19 mouse cellular contexts compared by ENCODE assay signal in the genomic region with DNA sequence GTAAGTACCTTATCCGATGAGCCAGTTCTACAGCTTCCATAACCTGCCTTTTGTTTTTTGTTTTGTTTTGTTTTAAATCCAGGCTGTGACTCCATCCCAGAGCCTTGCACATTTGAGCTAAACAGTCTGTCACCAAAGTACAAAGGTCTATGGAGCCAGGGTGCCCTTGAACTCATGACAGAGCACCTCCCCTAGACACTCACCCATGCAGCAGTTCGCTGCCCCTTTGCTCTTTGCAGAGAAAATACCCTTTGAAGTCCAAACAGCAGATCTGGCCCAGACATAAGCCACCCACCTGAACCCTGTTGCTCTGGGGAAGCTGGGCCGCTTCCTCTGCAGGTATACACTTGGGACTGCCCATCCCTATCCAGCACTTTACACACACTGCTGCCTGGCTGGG. TPM values are rescaled to one million over a fixed set of nuclear protein-coding genes. Genes with fewer than 3 reads are reported as not detected.
DNase-seq lines count a peak whose midpoint lies in the region; ATAC-seq lines count a peak whose summit lies in the region.
"Had no signal": no experiment of that assay in that cellular context is flagged by ENCODE, and none has a peak within 500 bp of the region (broad histone marks: within the 10 kb centered on the region; RNA-seq: fewer than 3 reads in every experiment).

No protein-coding gene starts in this region.

- peaks cover 22% of the 10 kb centered on the region; the same call in 1 of the 2 replicates for H3K4me1 ChIP-seq in liver, embryonic 12.5 days
- H3K4me1 ChIP-seq in liver, embryonic 15.5 days (replicated peaks): peaks cover 26% of the 10 kb centered on the region
- H3K4me1 ChIP-seq: embryonic facial prominence, embryonic 12.5 days; hindbrain, embryonic 13.5 days had no signal

- no peak overlapping the region for H3K4me2 ChIP-seq in liver, embryonic 12.5 days
- H3K4me2 ChIP-seq in liver, embryonic 15.5 days: no peak overlapping the region
- H3K4me2 ChIP-seq: embryonic facial prominence, embryonic 12.5 days; heart, embryonic 11.5 days; heart, embryonic 15.5 days; hindbrain, embryonic 13.5 days had no signal

- no peak overlapping the region for H3K4me3 ChIP-seq in liver, embryonic 12.5 days
- no peak overlapping the region for H3K4me3 ChIP-seq in liver, embryonic 15.5 days (replicated peaks)
- H3K4me3 ChIP-seq: embryonic facial prominence, embryonic 12.5 days; heart, adult 2 months; heart, embryonic 15.5 days; hindbrain, embryonic 13.5 days had no signal

- H3K9ac ChIP-seq in liver, embryonic 12.5 days: no peak overlapping the region
- no peak overlapping the region for H3K9ac ChIP-seq in liver, embryonic 15.5 days
- H3K9ac ChIP-seq: embryonic facial prominence, embryonic 12.5 days; heart, embryonic 15.5 days; hindbrain, embryonic 13.5 days had no signal

- WGBS in liver, embryonic 12.5 days (ENCODE audit: insufficient replicate concordance): 90% methylated on average over 3 of the region's 3 CpGs
- WGBS in liver, embryonic 15.5 days (ENCODE audit: insufficient replicate concordance): 79% methylated on average over 3 of the region's 3 CpGs

- peak; percentile 49 for DNase-seq in kidney, adult 9 months
- DNase-seq in kidney, adult 18-20 months: no peak
- DNase-seq in retina, postnatal 1 day: no peak
- no peak for DNase-seq in layer of hippocampus, adult 9-11 months
- DNase-seq: adrenal gland, adult 8-10 months; adrenal gland, postnatal 36 days; cerebellum, adult 11 months; cerebellum, adult 9-10 months; cerebellum, postnatal 25 days; gastrocnemius, postnatal 14 days; heart, adult 2 months; heart, postnatal 14 days had no signal

- no peaks in the 10 kb centered on the region for H3K9me3 ChIP-seq in liver, embryonic 12.5 days (replicated peaks)
- no peaks in the 10 kb centered on the region for H3K9me3 ChIP-seq in liver, embryonic 15.5 days (replicated peaks)
- H3K9me3 ChIP-seq: embryonic facial prominence, embryonic 12.5 days; heart, embryonic 15.5 days; hindbrain, embryonic 13.5 days had no signal

- peak; percentile 33; the same call in 1 of the 2 replicates for ATAC-seq in liver, embryonic 12.5 days
- peak; percentile 32 for ATAC-seq in liver, embryonic 15.5 days (ENCODE audit: insufficient read depth)
- ATAC-seq: forebrain, embryonic 16.5 days had no signal

- no peak overlapping the region for H3K27ac ChIP-seq in liver, embryonic 12.5 days
- 0 out of 2 replicates have a peak overlapping the region, but pooled peaks have one; percentile 48 for H3K27ac ChIP-seq in liver, embryonic 15.5 days (replicated peaks)
- H3K27ac ChIP-seq: embryonic facial prominence, embryonic 12.5 days; heart, adult 2 months; heart, embryonic 15.5 days; hindbrain, embryonic 13.5 days had no signal

- peaks cover 98% of the 10 kb centered on the region for H3K36me3 ChIP-seq in liver, embryonic 12.5 days
- peaks cover 95% of the 10 kb centered on the region for H3K36me3 ChIP-seq in liver, embryonic 15.5 days (replicated peaks)

- H3K27me3 ChIP-seq in liver, embryonic 12.5 days (replicated peaks): no peaks in the 10 kb centered on the region
- H3K27me3 ChIP-seq in liver, embryonic 15.5 days: no peaks in the 10 kb centered on the region
- H3K27me3 ChIP-seq: embryonic facial prominence, embryonic 12.5 days; heart, embryonic 15.5 days; hindbrain, embryonic 13.5 days had no signal

RNA-seq across cellular contexts. Expression of a gene that starts 9.0 kb away (rescaled TPM):
- 143 and 152 TPM in 2 replicates for polyA plus RNA-seq in liver, embryonic 12.5 days (2016; fragmentation: Nextera tagmentation; extraction: Ambion mirVana)
- 161 and 189 TPM in 2 replicates for polyA plus RNA-seq in liver, embryonic 15.5 days (2015; fragmentation: Nextera tagmentation; extraction: Ambion mirVana)

RNA-seq across cellular contexts. Expression of a gene that starts 9.1 kb away (rescaled TPM):
- polyA plus RNA-seq in liver, embryonic 12.5 days (2016; fragmentation: Nextera tagmentation; extraction: Ambion mirVana): 29.1 and 30.7 TPM in 2 replicates
- 12.7 and 14.9 TPM in 2 replicates for polyA plus RNA-seq in liver, embryonic 15.5 days (2015; fragmentation: Nextera tagmentation; extraction: Ambion mirVana)

RNA-seq across cellular contexts. Expression of a gene that starts 27.3 kb away (rescaled TPM):
- 8.6 and 8.7 TPM in 2 replicates for polyA plus RNA-seq in liver, embryonic 12.5 days (2016; fragmentation: Nextera tagmentation; extraction: Ambion mirVana)
- 7.6 and 8.4 TPM in 2 replicates for polyA plus RNA-seq in liver, embryonic 15.5 days (2015; fragmentation: Nextera tagmentation; extraction: Ambion mirVana)

RNA-seq across cellular contexts. Expression of a gene that starts 36.8 kb away (rescaled TPM):
- polyA plus RNA-seq in liver, embryonic 12.5 days (2016; fragmentation: Nextera tagmentation; extraction: Ambion mirVana): 0.87 and 1.0 TPM in 2 replicates
- polyA plus RNA-seq in liver, embryonic 15.5 days (2015; fragmentation: Nextera tagmentation; extraction: Ambion mirVana): 0.46 and 0.51 TPM in 2 replicates
